Mouse (Mus musculus) limb, embryonic 14.5 days (tissue): ENCODE measurements at regions not wholly inside any gene's neighbourhood (a gene's known extent, or its start where the extent isn't known, plus 50 kb on each side); places are given as distances from the start of the nearest gene placed in this dataset.

Experiments
- ATAC-seq: fragments of 200-750 bp; cut with Nextera tagmentation; 2 replicates; pipeline ENCODE4 v1.8.0; 2017; ENCODE audit warnings: low read depth, moderate number of reproducible peaks, moderate TSS enrichment; ENCODE audit not compliant: low FRiP score
- DNase-seq: peaks from one replicate; pipeline ENCODE4 v3.0.0-alpha.2; 2015; ENCODE audit warnings: low spot score
- H3K27ac ChIP-seq: fragments of 300-500 bp; sonication (generic); replicated peaks from 2 replicates; pipeline ENCODE4 v1.5.1; 2014; ENCODE audit warnings: low read depth, mild to moderate bottlenecking, low read length, moderate library complexity, mixed read lengths
- H3K27me3 ChIP-seq: fragments of 300-500 bp; sonication (generic); 2 replicates; pipeline ENCODE4 v1.6.1; 2014; ENCODE audit warnings: low read length, mixed read lengths; ENCODE audit not compliant: control insufficient read depth, insufficient read depth
- H3K36me3 ChIP-seq: fragments of 300-500 bp; sonication (generic); 2 replicates; pipeline ENCODE4 v1.6.1; 2014; ENCODE audit warnings: mild to moderate bottlenecking, low read length, moderate library complexity, mixed read lengths; ENCODE audit not compliant: control insufficient read depth, insufficient read depth
- H3K4me1 ChIP-seq: fragments of 300-500 bp; sonication (generic); 2 replicates; pipeline ENCODE4 v1.6.1; 2014; ENCODE audit warnings: antibody characterized with exemption, low read length, mixed read lengths; ENCODE audit not compliant: control insufficient read depth, insufficient read depth
- H3K4me2 ChIP-seq: fragments of 300-500 bp; sonication (generic); replicated peaks from 2 replicates; pipeline ENCODE4 v1.6.1; 2014; ENCODE audit warnings: low read depth, mild to moderate bottlenecking, low read length, moderate library complexity; ENCODE audit not compliant: severe bottlenecking
- H3K4me3 ChIP-seq: fragments of 300-500 bp; sonication (generic); replicated peaks from 2 replicates; pipeline ENCODE4 v1.5.1; 2014; ENCODE audit warnings: low read length
- H3K9ac ChIP-seq: fragments of 300-500 bp; sonication (generic); 2 replicates; pipeline ENCODE4 v1.6.1; 2014; ENCODE audit warnings: mild to moderate bottlenecking, low read depth, low read length, moderate library complexity; ENCODE audit not compliant: severe bottlenecking
- H3K9me3 ChIP-seq: fragments of 300-500 bp; sonication (generic); 2 replicates; pipeline ENCODE4 v1.6.1; 2016; ENCODE audit warnings: low read length; ENCODE audit not compliant: control insufficient read depth
- POLR2A ChIP-seq: fragments of 200-500 bp; IDR thresholded peaks from 2 replicates; pipeline ENCODE4 v1.8.0; 2012; ENCODE audit warnings: inconsistent platforms, mild to moderate bottlenecking, moderate library complexity, borderline replicate concordance; ENCODE audit not compliant: insufficient read depth, insufficient read length; ENCODE audit errors: extremely low read depth
- WGBS: fragments of 180-500 bp; shearing (Covaris S2); extraction: QIAGEN DNeasy Blood & Tissue Kit; methylation state at CpG from one replicate; pipeline ENCODE4 v1.1.7; 2014; 5-methylcytosine and 5-hydroxymethylcytosine counted together

DNA sequence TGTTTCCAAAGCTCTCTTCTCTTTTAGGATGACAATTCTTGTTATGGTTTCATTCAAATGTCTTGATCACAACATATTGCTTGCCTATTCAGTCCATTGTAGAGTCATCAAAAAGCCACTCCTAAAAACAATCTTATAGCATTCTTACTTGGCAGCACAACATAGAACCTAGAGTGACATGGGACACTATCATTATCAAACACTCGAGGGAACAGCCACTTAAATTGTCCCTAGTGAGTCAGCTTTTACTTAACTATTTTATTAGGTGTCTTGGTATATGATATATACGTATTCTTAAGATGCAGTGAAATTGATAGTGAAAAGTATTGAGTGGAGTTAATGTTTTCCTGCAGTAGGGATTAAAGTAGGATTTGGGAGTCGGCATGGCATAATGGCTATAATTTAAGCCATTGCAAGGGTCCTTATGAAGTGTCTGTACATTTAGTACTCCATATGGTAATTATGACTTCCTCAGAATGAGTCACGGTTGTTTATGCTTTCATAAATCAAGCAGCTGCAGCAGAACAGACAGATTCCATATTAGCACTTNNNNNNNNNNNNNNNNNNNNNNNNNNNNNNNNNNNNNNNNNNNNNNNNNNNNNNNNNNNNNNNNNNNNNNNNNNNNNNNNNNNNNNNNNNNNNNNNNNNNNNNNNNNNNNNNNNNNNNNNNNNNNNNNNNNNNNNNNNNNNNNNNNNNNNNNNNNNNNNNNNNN, 153.6 kb downstream of the Trim52 start:
- H3K4me3 ChIP-seq: no peak overlapping the region
- H3K36me3 ChIP-seq: no peaks in the 10 kb centered on the region
- DNase-seq (peak; percentile 17), ATAC-seq (no peak)
- no peak overlapping the region for H3K4me2 ChIP-seq
- 8% methylated on average over 4 of the region's 4 CpGs for WGBS
- no peak overlapping the region for H3K27ac ChIP-seq
- H3K9me3 ChIP-seq: no peaks in the 10 kb centered on the region
- H3K9ac ChIP-seq: no peak overlapping the region
- no peaks in the 10 kb centered on the region for H3K27me3 ChIP-seq
- no peaks in the 10 kb centered on the region; the same call in 1 of the 2 replicates for H3K4me1 ChIP-seq
- no peak for TF ChIP-seq POLR2A

DNA sequence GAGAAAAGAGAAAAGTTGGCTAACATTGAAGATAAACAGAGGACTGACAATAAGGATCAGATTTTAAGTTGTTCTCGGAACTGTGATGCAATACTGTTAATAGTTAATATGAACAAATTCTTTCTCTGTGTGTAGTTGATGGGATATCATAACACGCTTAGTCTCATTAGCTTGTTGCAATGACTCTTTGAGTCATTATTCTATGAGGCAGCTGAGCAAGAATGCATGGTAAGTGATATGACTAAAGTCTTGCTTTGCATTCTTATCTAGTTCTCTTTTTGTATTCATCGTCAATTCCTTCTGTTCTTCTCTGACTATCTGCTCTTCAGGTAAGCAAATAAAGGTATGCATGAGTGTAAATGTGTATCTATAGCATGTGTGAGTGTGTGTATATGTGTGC, 159.3 kb downstream of the Trim52 start:
- Histone ChIP-seq H3K4me3 (no peak overlapping the region), H3K36me3 (no peaks in the 10 kb centered on the region), H3K4me2 (no peak overlapping the region), H3K27me3 (no peaks in the 10 kb centered on the region), H3K9me3 (no peaks in the 10 kb centered on the region), H3K27ac (no peak overlapping the region), H3K9ac (no peak overlapping the region), H3K4me1 (peaks cover 20% of the 10 kb centered on the region)
- no peak for ATAC-seq
- no peak for TF ChIP-seq POLR2A
- WGBS: 97% methylated on average over 3 of the region's 3 CpGs
- no peak for DNase-seq

- WGBS: 40% methylated on average over 12 of the region's 12 CpGs
- Histone ChIP-seq H3K4me2 (no peak overlapping the region), H3K36me3 (no peaks in the 10 kb centered on the region), H3K27ac (no peak overlapping the region), H3K4me3 (no peak overlapping the region), H3K9ac (no peak overlapping the region), H3K9me3 (no peaks in the 10 kb centered on the region), H3K27me3 (no peaks in the 10 kb centered on the region), H3K4me1 (peaks cover 20% of the 10 kb centered on the region)
- ATAC-seq: peak; percentile 82
- TF ChIP-seq POLR2A: no peak
- DNase-seq: peak; percentile 62
Observed at GRCm38 (mm10) chr14:106267679-106268561, 161.9 kb downstream of the Trim52 start.

DNA sequence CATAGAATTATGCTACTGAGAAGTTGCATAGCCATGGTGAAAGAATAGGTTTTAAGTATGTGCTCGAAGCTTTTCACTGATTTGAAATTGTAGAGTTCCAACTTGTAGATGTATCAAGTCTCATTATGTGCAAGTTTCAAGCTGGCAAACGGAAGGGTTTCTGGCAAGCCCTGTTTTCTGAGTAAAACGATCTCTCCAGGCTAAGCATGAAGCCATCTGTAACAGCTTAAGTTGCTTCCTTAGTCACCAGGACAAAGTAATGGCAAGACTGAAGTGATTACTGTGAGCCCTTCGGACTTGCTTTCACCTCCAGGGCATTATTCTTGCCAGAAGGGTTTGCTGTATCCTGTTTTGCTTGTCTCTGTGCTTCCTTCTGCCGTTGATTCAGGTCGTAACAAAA, 163.7 kb downstream of the Trim52 start:
- Histone ChIP-seq H3K27me3 (no peaks in the 10 kb centered on the region), H3K9ac (no peak overlapping the region), H3K9me3 (no peaks in the 10 kb centered on the region), H3K4me3 (no peak overlapping the region), H3K4me1 (peaks cover 20% of the 10 kb centered on the region), H3K36me3 (no peaks in the 10 kb centered on the region), H3K4me2 (no peak overlapping the region), H3K27ac (peak overlapping the region; percentile 48; the same call in 1 of the 2 replicates)
- no peak for TF ChIP-seq POLR2A
- WGBS: 12% methylated on average over 6 of the region's 6 CpGs
- peak; percentile 80 for ATAC-seq
- peak; percentile 75 for DNase-seq

DNA sequence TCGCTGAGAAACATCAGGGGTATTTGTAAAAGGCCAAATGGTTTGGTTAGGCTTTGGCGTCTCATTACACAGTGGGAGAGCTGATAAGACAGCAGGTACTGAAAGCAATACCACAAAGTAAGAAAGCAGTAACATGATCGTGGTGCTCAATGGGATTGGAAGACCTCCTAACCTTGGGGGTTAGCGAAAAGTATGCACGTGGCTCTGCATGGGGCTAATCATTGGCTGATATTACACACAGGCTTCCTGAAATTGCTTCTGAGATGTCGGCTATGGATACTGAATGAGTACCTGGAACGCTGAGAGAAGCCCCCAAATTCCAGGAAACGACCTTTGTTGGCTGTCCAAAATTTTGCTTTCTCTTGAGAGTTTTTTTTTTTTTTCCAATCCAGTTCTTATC, 207.6 kb downstream of the Trim52 start:
- Histone ChIP-seq H3K27ac (no peak overlapping the region), H3K4me1 (0 out of 2 replicates have a peak, but pooled peaks cover 3% of the 10 kb centered on the region), H3K36me3 (no peaks in the 10 kb centered on the region), H3K9me3 (no peaks in the 10 kb centered on the region), H3K9ac (no peak overlapping the region), H3K4me2 (no peak overlapping the region), H3K27me3 (no peaks in the 10 kb centered on the region), H3K4me3 (no peak overlapping the region)
- no peak for TF ChIP-seq POLR2A
- DNase-seq (no peak), ATAC-seq (no peak)
- 53% methylated on average over 8 of the region's 8 CpGs for WGBS
